Mouse (Mus musculus): ENCODE results near the gene Rassf2.

DNA sequence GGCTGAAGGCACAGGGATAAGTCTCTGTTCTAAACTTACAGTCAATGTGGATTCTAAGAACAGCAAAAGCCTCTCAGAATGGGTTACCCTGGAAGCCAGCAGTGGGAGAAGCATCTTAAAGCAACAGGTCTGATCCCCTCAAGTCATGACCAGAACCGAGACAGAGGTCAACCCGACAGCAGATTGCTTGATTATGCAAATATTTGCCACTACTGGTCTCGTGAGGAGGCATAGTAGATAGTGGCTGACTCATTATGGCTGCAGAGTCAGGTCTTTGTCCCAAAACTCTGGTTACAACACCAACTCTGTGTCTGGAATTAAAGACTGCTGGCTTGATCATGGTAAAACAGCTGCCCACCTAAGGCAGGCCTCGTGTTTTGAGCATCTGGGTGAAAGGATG, 11.9 kb downstream of the Rassf2 start:
- no peak for TF ChIP-seq POLR2A (IDR thresholded peaks at IDR 0.05; ENCODE audit: low read depth, low read length)
- no peak for TF ChIP-seq CTCF (IDR thresholded peaks at IDR 0.05; ENCODE audit: borderline replicate concordance, insufficient read depth, low read length)

Measured in embryonic fibroblast, embryonic 13.5 days (primary cell).